Mouse (Mus musculus): Measurements from ENCODE around the gene Notch2. TPM values are rescaled to one million over a fixed set of nuclear protein-coding genes. Genes with fewer than 3 reads are reported as not detected.

Gene Notch2
- polyA plus RNA-seq, 1 experiment from 2014 or later = 18.6 TPM

GRCm38 (mm10) chr3:98056956-98057365 lies 43.6 kb downstream of the Notch2 start:
- no peaks in the 10 kb centered on the region for H3K9me3 ChIP-seq (replicated peaks)

GRCm38 (mm10) chr3:98059076-98059475 lies 45.7 kb downstream of the Notch2 start:
- ATAC-seq = no peak

More at GRCm38 (mm10) chr3:98056956-98057365, 43.6 kb downstream of the Notch2 start:
- WGBS = 93% methylated on average over 6 of the region's 6 CpGs
- Histone ChIP-seq H3K27me3 (no peaks in the 10 kb centered on the region), H3K9ac (no peak overlapping the region), H3K4me3 (no peak overlapping the region), H3K36me3 (ENCODE audit: poor library complexity, severe bottlenecking) (no peaks in the 10 kb centered on the region), H3K4me1 (peaks cover 75% of the 10 kb centered on the region), H3K4me2 (no peak overlapping the region), H3K27ac (no peak overlapping the region)
- ATAC-seq = no peak

DNA sequence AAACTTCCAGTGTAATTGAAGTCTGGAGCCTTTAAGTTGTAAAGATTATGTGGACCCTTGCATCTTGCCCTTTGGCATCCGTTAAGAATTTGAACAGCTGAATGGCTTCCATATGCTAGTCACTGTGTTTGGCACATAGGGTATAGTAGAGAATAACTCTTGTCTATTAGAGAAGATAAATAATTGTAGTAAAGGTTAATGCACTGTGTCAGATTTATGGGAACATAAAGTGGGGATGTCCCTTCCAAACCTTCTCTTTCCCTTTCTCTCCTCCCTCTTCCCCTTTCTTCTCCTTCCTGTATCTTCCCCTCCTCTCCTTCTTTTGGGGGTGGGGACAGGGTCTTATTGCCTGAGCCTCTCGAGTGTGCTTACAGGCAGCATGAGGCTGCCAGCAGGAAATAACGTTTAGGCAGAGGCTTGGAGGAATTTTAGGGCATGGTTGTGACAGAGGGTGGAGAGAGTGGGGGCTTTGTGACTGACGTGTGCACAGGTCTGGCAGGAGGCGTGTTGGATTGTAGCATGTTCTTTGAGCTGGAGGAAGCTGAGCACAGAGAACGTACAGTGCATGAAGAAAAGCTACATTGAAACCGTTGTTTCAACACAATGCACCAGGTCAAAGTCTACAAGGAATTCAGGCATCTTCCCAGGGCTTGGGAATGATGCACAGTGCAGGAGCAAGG lies 47.8 kb downstream of the Notch2 start:
- Histone ChIP-seq H3K9me3 (replicated peaks) (no peaks in the 10 kb centered on the region), H3K36me3 (ENCODE audit: poor library complexity, severe bottlenecking) (no peaks in the 10 kb centered on the region), H3K27ac (peak overlapping the region; percentile 96), H3K27me3 (no peaks in the 10 kb centered on the region), H3K9ac (0 out of 2 replicates have a peak overlapping the region, but pooled peaks have one; percentile 31), H3K4me3 (no peak overlapping the region), H3K4me2 (peak overlapping the region; percentile 36), H3K4me1 (peaks cover 75% of the 10 kb centered on the region)
- 14% methylated on average over 7 of the region's 7 CpGs for WGBS
- ATAC-seq = peak; percentile 9; the same call in 1 of the 2 replicates

More at GRCm38 (mm10) chr3:98059076-98059475, 45.7 kb downstream of the Notch2 start:
- peaks cover 77% of the 10 kb centered on the region for H3K4me1 ChIP-seq
- no peak overlapping the region for H3K4me2 ChIP-seq
- H3K4me3 ChIP-seq = no peak overlapping the region
- H3K27ac ChIP-seq = no peak overlapping the region
- no peaks in the 10 kb centered on the region for H3K27me3 ChIP-seq
- WGBS = 91% methylated on average over 4 of the region's 4 CpGs
- H3K9me3 ChIP-seq (replicated peaks) = no peaks in the 10 kb centered on the region
- no peak overlapping the region for H3K9ac ChIP-seq
- no peaks in the 10 kb centered on the region for H3K36me3 ChIP-seq (ENCODE audit: poor library complexity, severe bottlenecking)

- peaks cover 75% of the 10 kb centered on the region for H3K4me1 ChIP-seq
- H3K4me2 ChIP-seq = peak overlapping the region; percentile 36
- no peaks in the 10 kb centered on the region for H3K36me3 ChIP-seq (ENCODE audit: poor library complexity, severe bottlenecking)
- WGBS = 29% methylated on average over 13 of the region's 13 CpGs
- H3K4me3 ChIP-seq = no peak overlapping the region
- H3K9ac ChIP-seq = peak overlapping the region; percentile 52
- peak overlapping the region; percentile 96 for H3K27ac ChIP-seq
- ATAC-seq = no peak
- no peaks in the 10 kb centered on the region for H3K27me3 ChIP-seq
- no peaks in the 10 kb centered on the region for H3K9me3 ChIP-seq (replicated peaks)
Measured at GRCm38 (mm10) chr3:98061661-98062330, 48.5 kb downstream of the Notch2 start.

DNA sequence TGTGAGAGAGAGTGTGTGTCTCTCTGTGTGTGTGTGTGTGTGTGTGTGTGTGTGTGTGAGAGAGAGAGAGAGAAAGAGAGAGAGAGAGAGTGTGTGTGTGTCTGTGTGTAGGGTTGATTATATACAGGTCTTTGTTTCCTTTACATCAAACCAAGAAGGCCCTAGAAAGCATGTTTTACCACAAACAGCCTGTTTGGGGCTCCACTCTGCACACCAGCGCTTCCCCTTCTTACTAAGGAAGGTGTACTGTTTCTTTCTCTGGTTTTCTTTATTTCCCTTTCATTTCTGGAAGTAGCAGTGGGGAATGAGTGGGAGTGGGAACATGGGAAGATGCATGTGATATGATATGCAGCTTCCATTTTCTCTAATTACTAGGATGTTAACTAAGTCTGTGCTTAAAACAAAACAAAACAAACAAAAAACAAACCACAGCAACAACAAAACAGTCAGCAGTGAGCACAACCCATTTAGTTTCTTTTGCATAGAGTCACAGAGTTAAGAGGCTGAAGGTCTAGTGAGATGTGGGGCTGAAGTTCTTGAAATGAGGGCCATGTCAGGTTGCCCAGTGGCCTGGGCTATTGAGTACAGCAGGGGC lies 49.4 kb downstream of the Notch2 start:
- Histone ChIP-seq H3K4me2 (peak overlapping the region; percentile 42), H3K9ac (peak overlapping the region; percentile 52; the same call in 1 of the 2 replicates), H3K27ac (peak overlapping the region; percentile 96), H3K4me1 (peaks cover 80% of the 10 kb centered on the region), H3K9me3 (replicated peaks) (no peaks in the 10 kb centered on the region), H3K36me3 (ENCODE audit: poor library complexity, severe bottlenecking) (no peaks in the 10 kb centered on the region), H3K4me3 (no peak overlapping the region), H3K27me3 (no peaks in the 10 kb centered on the region)
- ATAC-seq = peak; percentile 12
- 19% methylated on average over 1 of the region's 1 CpGs for WGBS

GRCm38 (mm10) chr3:98063186-98063771 lies 50.0 kb downstream of the Notch2 start:
- no peaks in the 10 kb centered on the region for H3K27me3 ChIP-seq
- H3K4me2 ChIP-seq = peak overlapping the region; percentile 42
- no peaks in the 10 kb centered on the region for H3K36me3 ChIP-seq (ENCODE audit: poor library complexity, severe bottlenecking)
- H3K9me3 ChIP-seq (replicated peaks) = no peaks in the 10 kb centered on the region
- no peak overlapping the region for H3K4me3 ChIP-seq
- H3K9ac ChIP-seq = peak overlapping the region; percentile 47; the same call in 1 of the 2 replicates
- peak; percentile 84 for ATAC-seq
- WGBS = 16% methylated on average over 8 of the region's 8 CpGs
- peaks cover 86% of the 10 kb centered on the region for H3K4me1 ChIP-seq
- H3K27ac ChIP-seq = peak overlapping the region; percentile 96

GRCm38 (mm10) chr3:98063833-98064232 lies 50.5 kb downstream of the Notch2 start:
- Histone ChIP-seq H3K4me2 (peak overlapping the region; percentile 42), H3K27ac (peak overlapping the region; percentile 96), H3K36me3 (ENCODE audit: poor library complexity, severe bottlenecking) (no peaks in the 10 kb centered on the region), H3K9ac (peak overlapping the region; percentile 47), H3K27me3 (no peaks in the 10 kb centered on the region), H3K4me1 (peaks cover 86% of the 10 kb centered on the region), H3K9me3 (replicated peaks) (no peaks in the 10 kb centered on the region), H3K4me3 (no peak overlapping the region)
- peak; percentile 53 for ATAC-seq
- 9% methylated on average over 9 of the region's 9 CpGs for WGBS

DNA sequence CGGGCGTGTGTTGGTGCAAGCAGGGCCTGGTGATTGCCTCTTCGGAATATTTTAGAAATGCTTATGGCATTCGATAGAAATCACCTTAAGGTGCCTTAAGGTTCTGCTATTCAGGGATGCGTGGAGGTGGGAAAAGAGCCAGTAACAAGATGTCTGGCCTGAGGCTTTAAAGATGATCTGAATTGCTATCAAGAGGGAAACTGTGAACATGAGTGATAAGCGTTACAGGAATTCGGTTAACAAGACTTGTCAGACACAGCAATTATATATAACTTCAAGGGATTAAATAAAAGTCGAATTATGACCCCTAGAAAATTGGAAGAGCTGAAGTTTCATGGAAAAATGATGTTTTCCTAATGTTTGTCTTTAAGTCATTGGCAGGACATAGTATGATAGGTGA lies 51.7 kb downstream of the Notch2 start:
- Histone ChIP-seq H3K9ac (0 out of 2 replicates have a peak overlapping the region, but pooled peaks have one; percentile 21), H3K36me3 (ENCODE audit: poor library complexity, severe bottlenecking) (no peaks in the 10 kb centered on the region), H3K9me3 (replicated peaks) (no peaks in the 10 kb centered on the region), H3K4me2 (no peak overlapping the region), H3K4me3 (no peak overlapping the region), H3K27ac (peak overlapping the region; percentile 96), H3K4me1 (peaks cover 84% of the 10 kb centered on the region), H3K27me3 (no peaks in the 10 kb centered on the region)
- 85% methylated on average over 8 of the region's 8 CpGs for WGBS
- ATAC-seq = no peak

GRCm38 (mm10) chr3:98066434-98066833 lies 53.1 kb downstream of the Notch2 start:
- Histone ChIP-seq H3K9me3 (replicated peaks) (no peaks in the 10 kb centered on the region), H3K9ac (no peak overlapping the region), H3K4me3 (no peak overlapping the region), H3K36me3 (ENCODE audit: poor library complexity, severe bottlenecking) (peaks cover 6% of the 10 kb centered on the region), H3K27me3 (no peaks in the 10 kb centered on the region), H3K27ac (no peak overlapping the region), H3K4me1 (peaks cover 69% of the 10 kb centered on the region), H3K4me2 (no peak overlapping the region)
- ATAC-seq = no peak
- 84% methylated on average over 3 of the region's 3 CpGs for WGBS

DNA sequence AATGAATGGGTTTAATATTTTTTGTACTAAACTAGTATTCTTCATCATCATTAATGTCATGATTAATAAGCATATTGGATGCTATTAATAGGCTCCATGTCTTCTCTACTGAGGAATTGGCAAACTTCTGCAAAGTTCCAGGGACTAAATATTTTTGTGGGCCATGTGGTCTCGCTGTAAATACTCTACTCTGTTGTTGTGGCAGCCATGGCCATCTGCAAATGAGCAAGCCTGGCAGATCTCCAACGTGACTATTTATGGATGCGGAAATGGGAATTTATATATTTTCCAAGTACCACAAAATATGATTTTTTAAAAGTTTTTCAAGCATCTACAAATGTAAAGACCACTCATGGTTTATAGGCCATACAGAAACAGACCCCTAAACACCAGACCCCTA lies 54.1 kb downstream of the Notch2 start:
- H3K4me1 ChIP-seq = peaks cover 59% of the 10 kb centered on the region
- H3K27ac ChIP-seq = peak overlapping the region; percentile 22
- no peaks in the 10 kb centered on the region for H3K9me3 ChIP-seq (replicated peaks)
- H3K27me3 ChIP-seq = no peaks in the 10 kb centered on the region
- H3K4me3 ChIP-seq = no peak overlapping the region
- no peak for ATAC-seq
- 77% methylated on average over 3 of the region's 3 CpGs for WGBS
- H3K4me2 ChIP-seq = no peak overlapping the region
- H3K9ac ChIP-seq = no peak overlapping the region
- peaks cover 15% of the 10 kb centered on the region for H3K36me3 ChIP-seq (ENCODE audit: poor library complexity, severe bottlenecking)

DNA sequence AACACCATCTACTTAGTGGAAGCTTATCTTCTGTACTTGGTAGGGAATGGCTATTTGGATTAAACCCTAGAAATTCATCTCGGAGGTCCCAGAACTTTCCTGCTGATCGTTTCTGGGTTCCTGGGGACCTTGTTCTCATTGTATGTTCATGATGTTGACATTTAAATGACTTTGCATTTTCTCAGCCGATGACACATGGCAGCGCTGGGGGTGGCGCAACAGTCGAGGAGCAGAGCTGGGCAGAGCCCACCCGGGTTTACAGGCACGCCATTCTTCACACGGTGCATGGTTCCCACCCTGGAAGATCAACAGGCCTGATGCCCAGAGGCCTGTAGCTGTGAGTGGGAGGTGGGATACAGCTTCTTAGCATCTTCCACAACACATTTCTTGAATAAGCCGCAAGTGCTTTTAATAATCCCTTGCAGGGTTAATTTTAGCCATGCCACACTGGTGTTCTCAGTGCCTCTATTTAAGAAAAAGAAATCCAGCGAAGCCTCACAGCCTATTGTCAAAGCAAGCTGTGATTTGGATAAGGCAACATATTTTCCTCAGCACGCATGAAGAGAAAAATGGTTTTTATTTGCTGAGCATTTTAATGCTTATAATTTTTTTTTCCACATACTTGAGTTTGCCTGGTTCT lies 54.6 kb downstream of the Notch2 start:
- ATAC-seq = no peak
- Histone ChIP-seq H3K9ac (no peak overlapping the region), H3K27ac (peak overlapping the region; percentile 22), H3K4me1 (peaks cover 54% of the 10 kb centered on the region), H3K27me3 (no peaks in the 10 kb centered on the region), H3K36me3 (ENCODE audit: poor library complexity, severe bottlenecking) (peaks cover 20% of the 10 kb centered on the region), H3K9me3 (replicated peaks) (no peaks in the 10 kb centered on the region), H3K4me3 (no peak overlapping the region), H3K4me2 (no peak overlapping the region)
- WGBS = 73% methylated on average over 12 of the region's 12 CpGs
